Mouse (Mus musculus) 3134 (cell line): ENCODE results near the gene Tle4.

Experiments
- DNase-seq: peaks from one replicate; pipeline ENCODE4 v3.0.0-alpha.2; 2011; ENCODE audit warnings: low spot score; ENCODE audit not compliant: insufficient read length; ENCODE audit errors: extremely low read depth

The Tle4 gene

DNA sequence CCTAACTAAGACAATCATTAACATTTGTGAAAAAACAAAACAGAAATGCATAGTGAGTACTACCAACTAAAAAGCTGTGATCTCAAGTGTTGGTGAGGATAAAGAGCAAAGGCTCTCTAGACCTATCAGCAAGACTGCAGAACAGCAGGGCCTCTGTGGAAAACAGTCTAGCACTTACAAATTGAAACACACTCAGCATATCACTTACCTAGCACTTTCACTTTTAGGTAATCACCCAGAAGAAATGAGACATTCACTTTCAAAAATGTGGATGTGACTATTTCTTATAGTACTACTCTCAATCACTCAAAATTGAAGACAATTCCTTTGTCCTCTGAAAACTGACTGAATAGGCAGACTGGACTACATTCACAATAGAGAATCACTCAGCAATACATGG, 63.4 kb downstream of the Tle4 start:
- DNase-seq = no peak

- no peak for DNase-seq
Measured at GRCm38 (mm10) chr19:14532861-14533260, 65.0 kb downstream of the Tle4 start.

DNA sequence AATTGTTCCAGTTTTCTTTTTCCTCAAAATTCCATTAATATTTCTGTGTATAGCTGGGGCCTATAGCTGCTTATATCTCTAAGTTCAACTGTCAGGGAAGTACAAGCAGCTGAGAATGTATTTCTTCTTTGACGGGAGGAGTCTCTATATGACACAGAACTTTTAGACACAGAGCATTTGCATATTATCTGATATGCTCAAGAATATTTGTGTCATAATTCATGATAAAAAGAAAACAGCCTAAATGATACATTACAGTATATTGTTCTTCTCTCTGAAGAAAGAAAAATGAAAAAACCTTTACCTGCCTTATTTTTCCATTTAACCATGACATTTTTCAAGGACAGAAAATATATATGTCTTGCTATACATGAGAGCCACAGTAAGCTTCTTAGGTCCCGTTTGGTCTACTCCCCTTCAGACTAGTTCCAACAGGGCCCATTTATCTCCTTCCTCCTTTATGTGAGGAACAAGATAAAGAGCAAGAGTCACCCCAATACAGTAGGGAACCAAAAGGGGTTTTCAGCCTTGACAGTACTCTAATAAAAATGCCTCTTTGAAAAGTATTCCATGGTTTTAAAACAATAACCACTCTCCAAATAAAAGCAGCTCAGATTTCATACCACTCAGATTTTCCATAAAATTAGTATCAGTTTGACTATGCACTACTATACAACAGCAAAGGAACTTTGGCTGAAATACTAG, 77.6 kb downstream of the Tle4 start:
- DNase-seq = no peak

DNA sequence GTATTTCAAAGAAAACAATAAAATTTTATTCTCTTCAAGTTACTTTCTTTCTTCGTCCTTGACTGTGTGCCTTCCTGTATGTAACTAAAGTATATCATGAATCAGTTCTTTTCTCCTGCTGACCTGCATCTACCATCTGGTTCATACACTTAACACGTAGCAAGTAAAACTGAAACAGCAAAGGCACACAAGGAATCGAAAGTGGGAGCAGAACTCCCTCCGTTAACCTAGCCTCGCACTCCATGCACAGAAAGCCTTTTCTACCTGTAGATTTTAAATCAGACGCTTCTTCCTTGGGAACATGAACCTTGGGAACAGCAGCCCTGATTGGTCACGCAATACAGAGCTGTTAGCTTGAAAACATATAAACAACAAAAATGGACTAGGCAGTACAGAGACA, 78.7 kb downstream of the Tle4 start:
- DNase-seq = no peak

DNA sequence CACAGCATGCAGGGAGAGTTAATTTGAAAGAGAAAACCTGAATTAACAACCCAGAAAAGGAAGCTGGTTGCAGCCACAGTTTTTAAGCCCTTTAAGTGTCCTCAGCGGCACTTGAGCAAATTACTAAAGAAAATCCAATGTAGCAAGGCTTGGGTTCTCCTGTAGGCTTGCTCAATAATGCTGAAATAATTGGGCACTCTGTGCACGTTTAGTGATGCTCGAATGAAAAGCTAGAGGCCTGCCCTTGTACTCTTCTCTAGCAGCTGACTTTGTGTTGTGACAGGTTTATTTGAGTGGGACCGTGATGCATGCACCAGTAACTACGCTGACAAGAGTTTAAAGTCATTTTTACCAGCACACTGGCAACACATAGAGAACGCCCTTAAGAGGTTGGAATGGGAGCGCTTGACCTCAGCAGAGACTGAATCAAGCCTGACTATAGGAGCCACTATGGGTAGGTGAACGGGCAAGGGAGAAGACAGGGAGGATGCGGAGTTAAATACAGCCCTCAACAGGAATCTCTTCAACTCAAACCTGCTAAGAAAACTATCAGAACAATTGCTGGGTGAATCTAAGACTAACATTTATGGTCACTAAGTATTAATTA, 79.3 kb downstream of the Tle4 start:
- no peak for DNase-seq

- no peak for DNase-seq
Measured at GRCm38 (mm10) chr19:14516420-14516819, 81.4 kb downstream of the Tle4 start.

DNA sequence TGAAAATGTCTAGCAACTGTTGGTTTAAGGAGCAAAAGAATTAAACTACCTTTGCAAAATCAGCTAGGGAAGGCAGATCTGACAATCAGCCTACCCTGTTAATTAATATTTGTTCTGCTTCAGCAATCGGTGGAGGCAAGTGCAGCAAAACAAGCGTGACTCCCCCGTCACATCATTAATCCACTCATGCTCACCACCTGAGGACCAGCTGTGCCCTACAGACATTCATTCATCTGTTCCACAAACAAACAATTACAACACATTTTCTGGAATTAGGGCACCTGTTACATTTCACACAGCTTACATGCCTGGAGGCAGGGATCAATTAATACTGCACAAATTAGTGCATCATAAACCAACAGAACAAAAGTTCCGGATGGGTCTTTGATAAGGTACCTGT, 89.0 kb downstream of the Tle4 start:
- no peak for DNase-seq

GRCm38 (mm10) chr19:14507911-14508310, 89.9 kb downstream of the Tle4 start:
- DNase-seq = no peak

GRCm38 (mm10) chr19:14506875-14507670, 90.8 kb downstream of the Tle4 start:
- DNase-seq = no peak

DNA sequence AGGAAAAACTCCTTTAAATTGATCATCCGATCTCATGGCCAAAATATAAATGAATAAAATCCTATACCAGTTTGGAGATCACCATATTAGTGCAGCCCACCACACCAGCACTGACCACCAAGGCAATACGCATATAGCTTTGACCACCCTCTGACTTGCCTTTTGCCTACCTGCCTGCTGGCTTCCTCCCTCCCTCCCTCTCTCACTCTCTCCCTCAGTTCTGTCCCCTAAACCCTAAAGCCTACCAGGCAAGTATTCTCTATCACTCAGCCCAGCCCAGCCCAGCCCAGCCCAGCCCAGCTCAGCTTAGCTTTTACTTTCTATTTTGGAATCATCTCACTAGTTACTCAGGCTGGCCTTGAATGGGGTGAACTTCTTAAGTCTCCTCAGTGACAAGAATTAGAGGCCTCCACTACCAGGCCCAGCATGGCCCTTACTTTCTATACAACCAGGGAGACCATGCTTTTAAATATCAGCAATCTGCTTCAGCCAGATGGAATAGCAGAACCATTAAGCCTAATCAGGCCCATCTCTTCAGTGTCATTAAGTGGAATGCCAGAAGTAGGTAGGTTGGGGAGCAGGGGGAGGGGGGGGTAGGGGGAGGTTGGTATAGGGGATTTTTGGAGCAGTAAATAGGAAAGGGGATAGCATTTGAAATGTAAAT, 91.8 kb downstream of the Tle4 start:
- no peak for DNase-seq

GRCm38 (mm10) chr19:14505401-14505800, 92.5 kb downstream of the Tle4 start:
- DNase-seq = no peak

DNA sequence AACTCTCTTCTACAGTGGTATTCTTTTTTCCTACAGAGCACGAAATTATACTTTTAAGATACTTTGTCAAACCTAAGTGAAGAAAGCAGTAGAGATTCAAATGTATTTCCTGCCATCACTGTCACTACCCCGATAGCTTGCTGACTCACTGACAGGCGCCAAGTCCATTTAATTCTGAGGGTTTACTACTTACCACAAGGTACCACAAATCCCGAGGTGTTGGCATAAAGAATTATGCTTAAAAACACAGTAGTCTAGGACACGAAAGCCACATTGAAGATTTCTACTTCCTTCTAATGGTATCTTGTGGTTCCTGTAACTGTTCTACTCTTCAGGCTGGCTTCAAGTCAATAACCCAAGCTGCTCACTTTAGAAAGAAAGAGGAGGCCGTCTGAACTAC, 94.0 kb downstream of the Tle4 start:
- no peak for DNase-seq

DNA sequence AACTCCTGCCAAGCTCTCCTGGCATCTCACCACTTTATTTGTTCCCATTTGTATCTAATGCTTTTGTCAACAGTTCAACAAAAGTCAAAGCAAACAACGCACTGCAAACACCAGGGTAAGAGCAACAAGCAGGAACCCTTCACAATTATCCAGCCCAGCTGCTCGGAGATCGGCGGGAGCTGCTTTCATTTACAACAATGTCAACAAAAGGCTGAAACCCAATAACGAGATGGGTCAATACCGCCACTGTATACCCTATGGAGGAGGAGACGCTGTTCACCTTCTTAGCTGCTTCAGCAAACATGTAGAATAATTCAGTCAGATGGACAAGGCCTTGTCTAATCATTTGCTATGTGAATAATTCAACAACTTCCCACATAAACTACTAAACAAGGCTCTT, 95.6 kb downstream of the Tle4 start:
- DNase-seq = no peak

- DNase-seq = no peak
Measured at GRCm38 (mm10) chr19:14499835-14500425, 97.9 kb downstream of the Tle4 start.

- DNase-seq = no peak
Measured at GRCm38 (mm10) chr19:14493047-14493446, 104.8 kb downstream of the Tle4 start.

DNA sequence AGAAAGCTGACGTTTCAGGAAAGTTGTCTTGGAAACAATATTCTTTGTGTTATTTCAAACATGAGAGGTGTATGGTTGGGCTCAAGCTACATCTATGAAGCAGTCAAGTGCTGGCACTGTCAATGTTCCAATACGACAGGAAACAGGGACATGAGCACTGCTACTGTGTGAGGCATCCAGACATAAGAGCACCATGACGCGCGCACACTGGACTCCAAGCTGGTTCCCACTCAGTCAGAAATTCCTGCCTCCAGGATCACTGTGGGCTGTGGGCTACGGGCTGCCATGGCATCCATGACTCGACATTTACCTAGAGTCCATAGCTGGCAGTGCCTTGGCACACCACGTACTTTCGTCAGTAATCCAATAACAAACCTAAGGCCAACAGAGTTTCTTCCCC, 110.7 kb downstream of the Tle4 start:
- no peak for DNase-seq

- DNase-seq = no peak
Measured at GRCm38 (mm10) chr19:14485176-14485575, 112.7 kb downstream of the Tle4 start.

- DNase-seq = no peak
Measured at GRCm38 (mm10) chr19:14482562-14483138, 115.2 kb downstream of the Tle4 start.

DNA sequence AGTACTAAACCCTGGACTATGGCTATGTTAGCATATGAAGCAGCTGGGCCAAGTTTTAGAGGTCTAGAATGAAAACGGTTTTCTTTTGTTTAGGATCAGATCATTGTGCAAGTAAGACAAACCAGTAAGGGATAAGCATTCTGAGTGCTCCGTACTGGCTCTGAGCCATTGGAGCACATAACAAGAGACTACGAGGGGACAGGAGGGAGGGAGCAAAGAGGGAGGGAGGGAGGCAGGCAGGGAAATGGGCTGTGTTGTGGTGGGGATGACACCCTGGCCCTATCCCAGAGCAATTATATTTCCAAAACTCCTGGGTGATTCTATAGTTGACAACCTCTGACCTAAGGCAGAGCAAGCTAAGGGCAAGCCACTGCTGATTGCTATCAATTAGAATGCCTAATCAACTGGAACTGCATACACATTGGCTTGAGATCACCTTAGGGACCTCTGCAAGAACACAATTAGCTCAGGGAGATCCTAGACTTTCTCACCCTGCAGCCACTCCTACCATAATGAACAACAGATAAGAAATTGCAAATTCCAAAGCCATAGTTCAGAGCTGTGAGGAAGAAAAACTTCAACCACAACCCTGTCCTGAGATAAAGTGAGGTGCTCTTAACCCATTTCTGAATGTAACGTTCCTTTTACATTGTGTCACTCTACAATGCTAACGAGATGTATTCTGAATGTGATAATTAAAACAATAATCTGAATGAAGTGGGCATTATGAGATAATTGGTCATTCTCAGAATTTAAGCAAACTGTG, 115.9 kb downstream of the Tle4 start:
- no peak for DNase-seq

DNA sequence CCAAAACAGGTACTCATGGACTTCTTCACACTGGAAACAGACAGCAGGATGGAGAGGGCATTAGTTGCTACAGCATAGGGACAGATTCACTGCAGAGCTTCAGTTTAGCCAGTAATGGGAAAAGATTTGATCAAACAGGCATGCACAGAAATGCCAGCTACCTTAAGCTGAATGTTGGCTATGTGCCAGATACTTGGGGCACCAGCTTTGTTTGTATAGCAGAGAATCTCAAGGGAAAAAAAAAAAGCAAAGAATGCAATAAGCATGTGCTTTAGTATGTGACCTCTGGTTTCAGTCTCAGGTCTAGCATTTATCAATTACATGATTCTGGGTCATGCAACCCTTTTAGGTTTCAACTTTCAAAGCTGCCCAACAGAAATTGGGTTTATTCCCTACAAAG, 118.1 kb downstream of the Tle4 start:
- DNase-seq = no peak
